Mouse (Mus musculus) thymus, adult 2 months (tissue): ENCODE results near the gene Ccdc167. TPM values are rescaled to one million over a fixed set of nuclear protein-coding genes. Genes with fewer than 3 reads are reported as not detected.

ENCODE experiments used
- DNase-seq: peaks from one replicate; pipeline ENCODE4 v3.0.0; 2021
- H3K27ac ChIP-seq: fragments of 200-500 bp; 2 replicates; pipeline ENCODE4 v1.5.1; 2012; ENCODE audit warnings: low read length, control low read depth; ENCODE audit not compliant: control insufficient read depth, insufficient read depth
- H3K27me3 ChIP-seq: fragments of 200-500 bp; 2 replicates; pipeline ENCODE4 v1.6.1; 2012; ENCODE audit warnings: mild to moderate bottlenecking, low read length, moderate library complexity, mixed read lengths; ENCODE audit not compliant: control insufficient read depth, insufficient read depth
- H3K36me3 ChIP-seq: fragments of 200-500 bp; 2 replicates; pipeline ENCODE4 v1.6.1; 2012; ENCODE audit warnings: mild to moderate bottlenecking, low read length, moderate library complexity; ENCODE audit not compliant: control insufficient read depth, insufficient read depth
- H3K4me1 ChIP-seq: fragments of 200-500 bp; replicated peaks from 2 replicates; pipeline ENCODE4 v1.6.1; 2012; ENCODE audit warnings: low read length; ENCODE audit not compliant: control insufficient read depth, insufficient read depth
- H3K4me3 ChIP-seq: fragments of 200-500 bp; 2 replicates; pipeline ENCODE4 v1.5.1; 2012; ENCODE audit warnings: mild to moderate bottlenecking, low read length, control low read depth, moderate library complexity; ENCODE audit not compliant: control insufficient read depth, insufficient read depth
- CTCF ChIP-seq: fragments of 200-500 bp; IDR thresholded peaks from 2 replicates; pipeline ENCODE4 v1.5.1; 2012; ENCODE audit warnings: mild to moderate bottlenecking, control low read depth, low read length, moderate library complexity, borderline replicate concordance; ENCODE audit not compliant: control insufficient read depth, poor library complexity, insufficient read depth; ENCODE audit errors: extremely low read depth
- POLR2A ChIP-seq: fragments of 200-500 bp; IDR thresholded peaks from 2 replicates; pipeline ENCODE4 v1.6.1; 2012; ENCODE audit warnings: mild to moderate bottlenecking, low read length, control low read depth, moderate library complexity; ENCODE audit not compliant: control insufficient read depth, poor library complexity, insufficient read depth; ENCODE audit errors: extremely low read depth
- WGBS: fragments of 180-500 bp; shearing (Covaris S2); methylation state at CpG from one replicate; pipeline ENCODE4 v1.1.7; 2018; 5-methylcytosine and 5-hydroxymethylcytosine counted together
- polyA plus RNA-seq: library from polyadenylated mRNA; depleted of rRNA; stranded (reverse); fragments of >200 nt; gene quantifications from 2 replicates; pipeline ENCODE4 v1.2.3, GENCODE M21; 2012

Ccdc167 gene
- polyA plus RNA-seq, 1 experiment: 17.7 TPM

DNA sequence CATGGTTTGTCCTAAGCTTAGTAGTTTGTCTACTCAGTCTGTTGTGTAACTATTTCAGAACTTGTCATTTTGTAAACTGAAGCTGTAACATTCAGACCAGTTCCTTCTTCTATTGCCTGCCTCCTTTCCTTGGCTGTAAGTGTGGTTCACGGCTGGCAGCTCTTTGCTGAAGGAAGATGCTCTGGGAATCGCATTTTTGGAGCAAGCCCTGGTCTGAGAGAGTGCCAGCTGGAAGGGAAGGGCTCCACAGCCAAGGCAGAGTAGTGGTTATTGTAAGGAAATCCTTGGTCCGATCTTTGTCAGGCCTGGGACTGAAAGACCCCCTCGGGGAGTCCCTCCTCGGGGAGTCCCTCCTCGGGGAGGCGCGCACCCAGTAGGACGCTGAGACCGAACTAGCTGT lies 28.2 kb downstream of the Ccdc167 start:
- DNase-seq: no peak
- Histone ChIP-seq H3K4me3 (no peak overlapping the region), H3K36me3 (peaks cover 60% of the 10 kb centered on the region), H3K27ac (no peak overlapping the region), H3K27me3 (no peaks in the 10 kb centered on the region), H3K4me1 (peaks cover 5% of the 10 kb centered on the region)
- TF ChIP-seq CTCF (no peak), POLR2A (no peak)
- WGBS: 99% methylated on average over 10 of the region's 10 CpGs

- Histone ChIP-seq H3K27me3 (no peaks in the 10 kb centered on the region), H3K4me3 (no peak overlapping the region), H3K4me1 (no peaks in the 10 kb centered on the region), H3K36me3 (peaks cover 66% of the 10 kb centered on the region), H3K27ac (no peak overlapping the region)
- WGBS: 96% methylated on average over 6 of the region's 6 CpGs
- no peak for DNase-seq
- no peak for TF ChIP-seq CTCF
- no peak for TF ChIP-seq POLR2A
Observed at GRCm38 (mm10) chr17:29687373-29687772, 29.5 kb downstream of the Ccdc167 start.

DNA sequence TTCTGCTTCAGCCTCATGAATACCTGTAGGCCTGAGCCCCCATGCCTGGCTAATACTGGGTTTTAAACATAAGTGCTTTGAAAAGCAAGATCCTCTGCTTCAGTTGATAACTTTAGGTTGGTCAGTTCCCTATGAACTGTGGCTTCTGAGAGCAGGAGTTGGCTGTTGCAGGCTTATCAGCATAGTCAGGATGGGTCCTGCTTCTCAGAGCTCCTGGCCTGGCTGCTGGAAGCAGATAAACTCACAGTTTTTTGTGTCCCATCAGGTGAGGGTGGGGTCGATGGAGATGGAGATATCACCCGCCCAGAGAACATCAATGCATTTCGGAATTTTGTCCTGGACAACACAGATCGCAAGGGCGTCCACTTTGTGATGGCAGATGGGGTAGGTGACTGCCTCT lies 30.1 kb downstream of the Ccdc167 start:
- DNase-seq: no peak
- Histone ChIP-seq H3K27me3 (no peaks in the 10 kb centered on the region), H3K4me1 (no peaks in the 10 kb centered on the region), H3K27ac (no peak overlapping the region), H3K4me3 (no peak overlapping the region), H3K36me3 (peaks cover 72% of the 10 kb centered on the region)
- no peak for TF ChIP-seq CTCF
- no peak for TF ChIP-seq POLR2A
- WGBS: 98% methylated on average over 5 of the region's 5 CpGs

- Histone ChIP-seq H3K27me3 (no peaks in the 10 kb centered on the region), H3K4me3 (no peak overlapping the region), H3K27ac (no peak overlapping the region), H3K4me1 (no peaks in the 10 kb centered on the region), H3K36me3 (peaks cover 60% of the 10 kb centered on the region)
- 95% methylated on average over 4 of the region's 4 CpGs for WGBS
- TF ChIP-seq CTCF: no peak
- TF ChIP-seq POLR2A: no peak
- no peak for DNase-seq
Observed at GRCm38 (mm10) chr17:29684275-29684674, 32.6 kb downstream of the Ccdc167 start.

GRCm38 (mm10) chr17:29683127-29683526 lies 33.7 kb downstream of the Ccdc167 start:
- peaks cover 56% of the 10 kb centered on the region for H3K36me3 ChIP-seq
- no peaks in the 10 kb centered on the region for H3K4me1 ChIP-seq
- no peak for TF ChIP-seq CTCF
- TF ChIP-seq POLR2A: no peak
- no peak overlapping the region for H3K27ac ChIP-seq
- WGBS: 100% methylated on average over 2 of the region's 2 CpGs
- no peak overlapping the region for H3K4me3 ChIP-seq
- DNase-seq: no peak
- no peaks in the 10 kb centered on the region for H3K27me3 ChIP-seq

DNA sequence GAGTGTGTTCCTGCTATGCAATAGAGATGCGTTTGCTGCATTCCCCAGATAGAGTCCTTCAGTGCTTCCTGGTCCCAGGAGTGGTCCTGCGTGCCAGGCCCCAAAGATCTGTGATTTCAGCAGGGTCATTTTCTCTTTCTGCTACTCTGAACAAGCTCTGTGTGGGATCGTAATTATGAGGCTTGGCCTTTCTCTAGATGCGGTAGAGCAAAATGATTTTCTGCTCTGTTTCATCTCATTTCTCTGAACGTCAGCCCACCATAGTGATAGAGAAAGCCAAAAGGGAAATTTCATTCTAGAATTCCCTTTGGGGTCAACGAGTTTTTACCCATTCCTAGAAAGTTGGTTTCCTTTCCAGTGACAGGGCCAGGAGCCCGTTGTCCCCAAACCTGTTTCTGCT lies 34.6 kb downstream of the Ccdc167 start:
- Histone ChIP-seq H3K4me1 (no peaks in the 10 kb centered on the region), H3K36me3 (peaks cover 56% of the 10 kb centered on the region), H3K4me3 (no peak overlapping the region), H3K27ac (no peak overlapping the region), H3K27me3 (no peaks in the 10 kb centered on the region)
- DNase-seq: no peak
- 95% methylated on average over 7 of the region's 7 CpGs for WGBS
- TF ChIP-seq CTCF (no peak), POLR2A (no peak)

GRCm38 (mm10) chr17:29681669-29682068 lies 35.2 kb downstream of the Ccdc167 start:
- no peak for DNase-seq
- no peak for TF ChIP-seq CTCF
- H3K27ac ChIP-seq: no peak overlapping the region
- H3K4me3 ChIP-seq: no peak overlapping the region
- H3K27me3 ChIP-seq: no peaks in the 10 kb centered on the region
- 98% methylated on average over 9 of the region's 9 CpGs for WGBS
- peaks cover 56% of the 10 kb centered on the region for H3K36me3 ChIP-seq
- no peaks in the 10 kb centered on the region for H3K4me1 ChIP-seq
